Mouse (Mus musculus) cortical plate, adult 2 months (tissue): ENCODE data around the gene Bglap2.

Source experiments
- CTCF ChIP-seq: fragments of 200-500 bp; IDR thresholded peaks from 2 replicates; pipeline ENCODE4 v1.5.1; 2011; ENCODE audit warnings: mild to moderate bottlenecking, control low read depth, low read length; ENCODE audit not compliant: insufficient read depth; ENCODE audit errors: extremely low read depth
- POLR2A ChIP-seq: fragments of 200-500 bp; IDR thresholded peaks from 2 replicates; pipeline ENCODE4 v1.6.1; 2011; ENCODE audit warnings: mild to moderate bottlenecking, low read length, control low read depth; ENCODE audit not compliant: insufficient read depth; ENCODE audit errors: extremely low read depth

- TF ChIP-seq CTCF (no peak), POLR2A (no peak)
Observed at GRCm38 (mm10) chr3:88425330-88425689, 46.8 kb upstream of the Bglap2 start.
